Mouse (Mus musculus) lung, postnatal 10 days (tissue): Measurements from ENCODE around the gene Nudt1.
"Not testable (repeated sequence)": the region's sequence is repeated elsewhere in the genome, so short reads cannot be mapped to it uniquely, and the experiment has no call there.

Experiments
- DNase-seq: peaks from one replicate; pipeline ENCODE4 v3.0.0; 2021

Gene Nudt1

GRCm38 (mm10) chr5:140345244-140345643, 23.8 kb downstream of the Nudt1 start:
- DNase-seq = no peak

DNA sequence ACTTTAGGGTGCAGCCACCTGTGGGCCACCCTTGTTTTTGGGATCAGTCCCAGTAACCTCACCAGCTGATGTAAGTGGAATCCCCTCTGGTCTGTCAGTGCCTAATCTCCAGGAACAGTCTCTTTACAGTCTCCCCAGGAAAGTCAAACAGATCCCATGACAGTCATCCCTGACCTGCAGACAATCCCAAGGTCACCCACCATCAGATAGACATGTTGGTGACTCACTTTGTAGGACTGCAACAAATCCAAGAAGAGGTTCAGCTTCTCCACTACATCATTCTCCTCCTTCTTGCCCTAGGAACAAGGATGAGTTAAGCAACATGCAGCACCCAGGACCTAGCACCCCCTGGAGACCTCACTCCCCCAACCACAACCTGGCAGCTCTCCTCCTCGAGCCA, 24.6 kb downstream of the Nudt1 start:
- DNase-seq = no peak

DNA sequence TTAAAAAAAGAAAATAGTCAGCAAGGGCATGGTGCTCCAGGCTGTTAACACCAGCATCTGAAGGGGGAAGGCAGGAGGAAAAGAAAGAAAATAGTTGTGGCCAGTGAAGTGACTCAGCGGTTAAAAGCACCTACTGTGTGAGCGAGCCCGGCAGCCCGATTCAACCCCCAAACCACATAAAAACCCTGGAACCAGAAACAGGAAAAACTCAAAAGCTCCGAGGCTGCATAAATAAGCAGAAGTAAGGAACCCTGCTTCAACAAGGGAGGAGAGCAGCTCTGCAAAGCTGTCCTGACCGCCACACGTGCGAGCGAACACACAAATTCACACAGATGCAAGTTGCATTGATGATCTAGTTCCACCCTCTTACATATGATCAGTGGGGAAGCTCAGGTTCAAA, 28.4 kb downstream of the Nudt1 start:
- no peak for DNase-seq

DNA sequence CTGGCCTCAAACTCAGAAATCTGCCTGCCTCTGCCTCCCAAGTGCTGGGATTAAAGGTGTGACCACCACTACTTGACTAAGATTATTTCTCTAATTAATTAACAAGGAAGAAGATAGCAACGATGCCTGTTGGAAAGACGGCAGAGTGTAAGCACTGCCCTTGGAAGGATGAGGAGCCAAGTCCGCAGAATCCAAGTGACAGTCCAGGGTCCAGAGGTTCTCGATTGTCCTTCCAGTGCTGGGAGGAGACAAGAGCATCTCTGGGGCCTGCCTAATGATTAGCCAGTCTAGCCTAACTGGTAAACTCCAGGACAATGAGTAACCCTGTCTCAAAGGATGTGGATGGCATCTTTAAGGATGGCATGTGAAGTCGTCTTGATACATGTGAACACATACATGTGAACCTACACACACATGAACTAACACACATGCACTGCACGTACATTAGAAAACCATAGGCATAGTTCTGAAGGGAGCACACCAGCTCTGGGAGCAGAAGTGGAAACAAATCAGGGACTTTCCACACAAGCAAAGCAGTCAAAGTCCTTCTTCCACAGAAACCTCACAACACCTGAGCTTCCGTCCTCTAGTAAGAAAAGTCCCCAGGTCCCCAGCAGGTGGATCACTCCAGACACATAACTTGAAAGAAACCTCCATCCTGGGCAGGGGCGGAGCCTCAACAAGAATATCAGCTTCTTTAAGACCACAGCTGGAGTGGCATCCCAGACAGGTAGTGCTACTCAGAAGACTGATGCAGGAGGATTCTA, 29.5 kb downstream of the Nudt1 start:
- no peak for DNase-seq

DNA sequence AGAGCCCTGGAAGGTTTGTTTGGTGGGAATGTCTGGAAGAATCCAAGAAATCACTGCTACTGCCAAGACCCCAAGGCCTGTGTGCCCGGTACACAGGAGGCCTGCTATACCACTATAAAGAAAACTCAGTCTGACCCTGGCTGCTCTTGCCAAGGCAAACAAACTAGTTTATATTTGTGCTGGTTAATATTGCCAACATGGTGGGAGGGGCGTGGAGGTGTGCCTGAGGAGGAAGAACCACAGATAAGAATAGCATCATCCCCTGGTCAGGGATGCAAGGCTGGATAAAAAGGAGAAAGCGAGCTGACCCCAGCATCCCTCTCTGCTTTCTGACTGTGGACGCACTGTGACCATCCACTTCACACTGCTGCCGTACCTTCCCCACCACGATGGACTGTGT, 30.9 kb downstream of the Nudt1 start:
- no peak for DNase-seq

GRCm38 (mm10) chr5:140355934-140356333, 34.5 kb downstream of the Nudt1 start:
- no peak for DNase-seq

DNA sequence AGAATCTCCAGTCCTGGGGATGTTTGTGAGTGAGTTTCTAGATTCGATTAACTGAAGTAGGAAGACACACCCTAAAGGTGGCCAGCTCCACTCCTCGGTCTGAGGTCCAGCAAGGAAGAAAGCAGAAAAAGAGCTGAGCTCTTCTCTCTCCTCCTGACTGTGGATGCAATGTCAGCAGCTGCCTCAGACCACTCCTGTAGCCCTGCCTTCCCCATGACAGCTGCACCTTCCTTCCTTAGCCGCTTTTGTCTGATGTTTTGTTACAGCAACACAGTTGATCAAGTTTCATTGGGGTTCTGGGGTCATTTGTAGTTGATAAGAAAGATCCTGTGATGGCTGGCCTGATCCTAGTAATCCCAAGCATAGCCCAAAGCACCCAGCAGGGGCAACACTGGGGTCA, 36.0 kb downstream of the Nudt1 start:
- DNase-seq = no peak

GRCm38 (mm10) chr5:140359930-140360674, 38.6 kb downstream of the Nudt1 start:
- DNase-seq = no peak

- no peak for DNase-seq
Measured at GRCm38 (mm10) chr5:140364415-140364814, 43.0 kb downstream of the Nudt1 start.

DNA sequence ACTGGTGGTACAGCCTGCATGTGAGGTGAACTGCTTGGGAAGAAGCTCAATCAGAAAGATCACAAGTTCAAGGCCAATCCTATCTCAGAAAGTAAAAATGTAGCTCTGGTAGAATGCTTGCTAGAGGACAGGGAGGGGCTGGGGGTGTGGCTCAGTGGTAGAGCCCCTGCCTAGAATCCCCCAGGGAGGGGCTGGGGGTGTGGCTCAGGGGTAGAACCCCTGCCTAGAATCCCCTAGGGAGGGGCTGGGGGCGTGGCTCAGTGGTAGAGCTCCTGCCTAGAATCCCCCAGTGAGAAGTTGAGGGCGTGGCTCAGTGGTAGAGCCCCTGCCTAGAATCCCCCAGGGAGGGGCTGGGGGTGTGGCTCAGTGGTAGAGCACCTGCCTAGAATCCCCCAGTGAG, 46.7 kb downstream of the Nudt1 start:
- DNase-seq = not testable (repeated sequence)

DNA sequence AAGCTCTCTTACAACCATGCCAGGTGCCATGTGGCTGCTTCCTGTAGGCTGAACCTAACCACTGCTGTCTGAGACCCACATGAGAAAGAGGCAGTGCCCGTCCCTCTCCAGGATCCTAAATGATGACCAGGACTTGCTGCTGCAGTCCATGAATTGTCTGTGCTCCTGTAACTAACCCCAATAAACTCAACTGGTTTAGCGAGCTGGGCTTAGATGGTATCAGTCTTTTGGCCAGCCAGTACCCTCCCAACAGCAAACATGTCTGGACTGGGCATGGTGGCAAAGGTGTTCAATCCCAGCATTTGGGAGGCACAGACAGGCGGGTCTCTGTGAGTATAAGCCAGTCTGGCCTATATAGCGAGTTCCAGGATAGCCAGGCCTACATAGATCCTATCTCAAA, 47.5 kb downstream of the Nudt1 start:
- no peak for DNase-seq

DNA sequence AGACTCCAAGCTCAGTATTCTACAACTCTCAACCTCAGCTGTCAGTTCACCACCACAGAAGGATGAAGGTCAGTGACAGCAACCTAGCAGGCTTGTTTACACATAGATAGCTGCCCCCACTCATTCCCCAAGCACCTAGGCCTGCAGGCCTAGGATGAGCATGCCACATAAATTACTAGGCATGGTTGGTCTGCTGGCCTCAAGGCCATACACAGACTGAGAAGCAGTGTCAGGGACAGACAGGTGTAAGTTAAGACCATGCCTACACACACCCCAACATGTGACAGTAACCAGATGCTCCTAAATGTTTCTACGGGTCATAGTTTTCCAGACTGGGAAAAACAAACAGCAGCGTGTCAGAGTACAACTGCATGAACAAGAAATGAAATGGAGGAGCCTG, 48.0 kb downstream of the Nudt1 start:
- no peak for DNase-seq

DNA sequence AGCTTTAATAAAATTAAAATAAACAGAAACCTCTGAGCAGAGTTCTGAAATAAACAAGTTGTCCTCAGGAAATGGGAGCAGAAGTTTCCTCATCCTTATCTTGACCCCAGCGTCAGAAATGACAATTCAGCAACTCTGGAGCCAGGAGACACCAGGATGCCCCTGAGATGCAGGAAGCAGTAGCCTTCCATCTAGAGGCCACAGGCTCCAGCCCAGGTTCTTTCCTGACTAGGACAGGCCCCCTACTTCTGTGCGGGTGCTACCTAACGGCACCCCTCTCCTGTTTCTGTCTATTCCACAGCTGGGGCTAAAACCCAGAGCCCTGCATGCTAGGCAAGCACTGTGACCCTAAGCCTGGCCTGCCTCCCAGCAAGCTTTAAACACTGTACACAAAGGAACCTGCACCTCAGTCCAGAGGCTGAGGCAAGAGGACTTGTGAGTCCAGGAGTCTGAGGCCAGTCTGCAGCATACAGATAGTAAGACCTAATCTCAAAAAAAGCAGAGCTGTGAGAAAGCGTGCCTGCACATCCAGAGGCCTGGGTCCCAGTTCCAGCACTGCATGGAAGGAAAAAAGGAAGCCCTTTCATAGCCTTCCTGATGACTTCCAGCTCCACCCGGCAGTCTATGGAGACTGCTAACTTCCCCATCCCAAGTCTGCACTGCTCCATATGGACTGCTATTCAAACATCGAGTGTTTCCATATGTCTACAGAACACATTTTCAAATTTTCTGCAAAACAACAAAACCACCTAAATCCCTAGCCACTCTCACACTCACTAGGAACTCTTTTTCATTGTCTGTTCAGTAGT, 49.2 kb downstream of the Nudt1 start:
- DNase-seq = peak; percentile 59

DNA sequence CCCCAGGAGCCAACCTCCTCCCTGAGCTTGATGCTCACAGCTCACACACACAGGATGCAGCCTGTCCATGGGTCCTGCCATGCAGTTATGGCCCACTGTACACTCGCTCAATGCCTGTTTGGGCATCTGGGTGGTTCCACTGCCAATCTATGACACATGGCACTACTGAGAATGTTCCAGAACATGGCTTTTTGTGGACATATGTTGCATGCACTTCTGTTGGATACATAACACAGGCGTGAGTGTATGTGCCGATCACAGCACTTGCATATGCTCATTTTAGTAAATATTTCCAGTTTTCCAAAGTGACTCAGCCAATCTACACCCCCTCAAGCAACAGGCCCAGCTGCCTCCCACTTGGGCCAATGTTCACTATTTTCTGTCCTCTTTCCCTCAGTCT, 50.2 kb downstream of the Nudt1 start:
- no peak for DNase-seq

- DNase-seq = peak; percentile 19
Measured at GRCm38 (mm10) chr5:140373711-140374110, 52.3 kb downstream of the Nudt1 start.

- DNase-seq = no peak
Measured at GRCm38 (mm10) chr5:140374226-140374625, 52.8 kb downstream of the Nudt1 start.

DNA sequence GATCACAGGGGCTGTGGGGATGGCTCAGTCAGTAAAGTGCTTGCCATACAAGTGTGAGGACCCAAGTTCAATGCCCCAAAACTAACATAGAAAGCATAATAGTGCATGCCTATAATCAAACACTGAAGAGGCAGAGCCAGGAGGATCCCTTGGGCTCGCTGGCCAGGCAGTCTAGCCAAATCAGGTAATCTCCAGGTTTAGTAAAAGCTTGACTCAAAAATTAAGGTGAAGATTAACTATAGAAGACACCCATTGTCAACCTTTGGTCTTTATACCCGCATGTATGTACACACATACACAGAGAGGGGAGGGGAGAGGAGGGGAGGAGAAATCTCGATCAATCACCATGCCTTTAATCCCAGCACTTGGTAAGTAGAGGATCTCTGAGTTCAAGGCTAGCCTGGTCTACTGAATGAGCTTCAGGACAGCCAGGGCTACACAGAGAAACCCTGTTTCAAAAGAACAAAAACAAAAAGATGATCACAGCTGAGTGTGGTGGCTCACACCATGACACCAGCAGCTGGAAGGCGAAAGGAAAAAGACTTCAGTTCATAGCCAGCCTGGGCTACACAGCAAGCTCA, 53.9 kb downstream of the Nudt1 start:
- DNase-seq = no peak

GRCm38 (mm10) chr5:140378121-140378853, 56.8 kb downstream of the Nudt1 start:
- no peak for DNase-seq

DNA sequence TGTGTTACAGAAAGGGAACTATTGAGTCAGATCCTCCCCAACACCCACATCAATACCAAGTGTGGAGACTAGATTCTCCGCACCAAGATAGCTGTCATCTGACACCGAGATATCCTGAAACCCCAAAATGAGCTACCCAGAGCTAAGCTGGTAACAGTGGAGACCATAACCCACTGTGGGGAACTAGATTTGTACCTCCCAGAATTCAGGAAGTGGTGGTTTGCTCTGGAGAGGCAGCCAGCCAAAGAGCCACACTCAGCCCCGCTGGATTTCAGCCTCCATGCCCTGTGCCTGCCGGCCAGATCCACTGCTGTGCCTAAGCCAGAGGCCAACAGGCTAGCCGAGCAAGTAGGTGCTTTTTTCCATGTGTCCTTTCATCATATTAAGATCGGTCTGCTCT, 57.8 kb downstream of the Nudt1 start:
- DNase-seq = no peak

DNA sequence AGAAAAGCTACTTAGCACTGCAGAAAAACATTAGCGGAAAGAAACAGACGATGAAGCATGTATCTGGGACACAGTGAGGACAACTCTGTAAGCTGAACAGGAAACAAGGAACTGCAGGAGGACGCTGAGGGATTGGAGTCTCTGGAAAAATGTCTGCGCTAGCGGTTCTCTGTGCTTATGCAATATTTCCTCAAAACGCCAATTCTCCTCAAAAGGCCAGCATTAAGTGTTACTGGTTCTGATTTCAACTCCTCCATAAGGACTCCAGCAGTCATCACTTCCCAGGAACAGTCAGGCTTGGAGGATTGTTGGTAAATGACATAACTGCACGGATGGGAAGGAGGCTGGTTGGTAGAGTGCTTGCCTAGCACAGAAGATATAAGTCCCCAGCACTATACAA, 59.7 kb downstream of the Nudt1 start:
- peak; percentile 42 for DNase-seq

DNA sequence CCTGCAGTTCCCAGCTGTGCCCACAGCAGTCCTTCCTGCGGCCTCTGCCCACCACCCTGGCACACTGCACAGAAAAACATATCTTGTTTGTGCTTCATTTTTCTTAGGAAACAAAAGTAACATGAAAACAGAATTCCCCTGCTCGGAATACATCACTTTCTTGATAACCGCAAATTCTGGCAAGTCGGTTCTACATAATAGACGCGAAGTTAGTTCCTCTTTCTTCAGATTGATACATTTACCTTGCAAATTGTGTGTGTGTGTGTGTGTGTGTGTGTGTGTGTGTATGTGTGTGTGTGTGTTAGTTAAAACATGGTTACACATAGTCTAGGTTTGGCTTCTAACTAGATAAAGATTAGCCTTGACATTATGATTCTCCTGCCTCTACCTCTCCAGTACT, 61.2 kb downstream of the Nudt1 start:
- no peak for DNase-seq

GRCm38 (mm10) chr5:140383559-140383958, 62.1 kb downstream of the Nudt1 start:
- DNase-seq = peak; percentile 20

GRCm38 (mm10) chr5:140384462-140384861, 63.0 kb downstream of the Nudt1 start:
- DNase-seq = no peak
